Mouse (Mus musculus) limb, embryonic 14.5 days (tissue): ENCODE measurements around the gene Mall. TPM values are rescaled to one million over a fixed set of nuclear protein-coding genes. Genes with fewer than 3 reads are reported as not detected.

Source experiments
- ATAC-seq: fragments of 200-750 bp; cut with Nextera tagmentation; 2 replicates; pipeline ENCODE4 v1.8.0; 2017; ENCODE audit warnings: low read depth, moderate number of reproducible peaks, moderate TSS enrichment; ENCODE audit not compliant: low FRiP score
- DNase-seq: peaks from one replicate; pipeline ENCODE4 v3.0.0-alpha.2; 2015; ENCODE audit warnings: low spot score
- H3K27ac ChIP-seq: fragments of 300-500 bp; sonication (generic); replicated peaks from 2 replicates; pipeline ENCODE4 v1.5.1; 2014; ENCODE audit warnings: low read depth, mild to moderate bottlenecking, low read length, moderate library complexity, mixed read lengths
- H3K27me3 ChIP-seq: fragments of 300-500 bp; sonication (generic); 2 replicates; pipeline ENCODE4 v1.6.1; 2014; ENCODE audit warnings: low read length, mixed read lengths; ENCODE audit not compliant: control insufficient read depth, insufficient read depth
- H3K36me3 ChIP-seq: fragments of 300-500 bp; sonication (generic); 2 replicates; pipeline ENCODE4 v1.6.1; 2014; ENCODE audit warnings: mild to moderate bottlenecking, low read length, moderate library complexity, mixed read lengths; ENCODE audit not compliant: control insufficient read depth, insufficient read depth
- H3K4me1 ChIP-seq: fragments of 300-500 bp; sonication (generic); 2 replicates; pipeline ENCODE4 v1.6.1; 2014; ENCODE audit warnings: antibody characterized with exemption, low read length, mixed read lengths; ENCODE audit not compliant: control insufficient read depth, insufficient read depth
- H3K4me2 ChIP-seq: fragments of 300-500 bp; sonication (generic); replicated peaks from 2 replicates; pipeline ENCODE4 v1.6.1; 2014; ENCODE audit warnings: low read depth, mild to moderate bottlenecking, low read length, moderate library complexity; ENCODE audit not compliant: severe bottlenecking
- H3K4me3 ChIP-seq: fragments of 300-500 bp; sonication (generic); replicated peaks from 2 replicates; pipeline ENCODE4 v1.5.1; 2014; ENCODE audit warnings: low read length
- H3K9ac ChIP-seq: fragments of 300-500 bp; sonication (generic); 2 replicates; pipeline ENCODE4 v1.6.1; 2014; ENCODE audit warnings: mild to moderate bottlenecking, low read depth, low read length, moderate library complexity; ENCODE audit not compliant: severe bottlenecking
- H3K9me3 ChIP-seq: fragments of 300-500 bp; sonication (generic); 2 replicates; pipeline ENCODE4 v1.6.1; 2016; ENCODE audit warnings: low read length; ENCODE audit not compliant: control insufficient read depth
- POLR2A ChIP-seq: fragments of 200-500 bp; IDR thresholded peaks from 2 replicates; pipeline ENCODE4 v1.8.0; 2012; ENCODE audit warnings: inconsistent platforms, mild to moderate bottlenecking, moderate library complexity, borderline replicate concordance; ENCODE audit not compliant: insufficient read depth, insufficient read length; ENCODE audit errors: extremely low read depth
- WGBS: fragments of 180-500 bp; shearing (Covaris S2); extraction: QIAGEN DNeasy Blood & Tissue Kit; methylation state at CpG from one replicate; pipeline ENCODE4 v1.1.7; 2014; 5-methylcytosine and 5-hydroxymethylcytosine counted together
- polyA plus RNA-seq, 2 experiments: library from polyadenylated mRNA; depleted of rRNA in 1 of 2; stranded (reverse) in 1 of 2; unstranded in 1 of 2; fragments of >200 nt; fragmentation: Nextera tagmentation in 1 of 2; extraction: Ambion mirVana in 1 of 2; gene quantifications; 2 replicates each; pipeline versions ENCODE4 v1.2.1 to v1.2.3; 2012 to 2014

Gene Mall
- polyA plus RNA-seq, 2 experiments, result 16.8 to 30.4 TPM

- Histone ChIP-seq H3K4me3 (no peak overlapping the region), H3K27me3 (no peaks in the 10 kb centered on the region), H3K9me3 (no peaks in the 10 kb centered on the region), H3K36me3 (no peaks in the 10 kb centered on the region), H3K27ac (no peak overlapping the region), H3K9ac (no peak overlapping the region), H3K4me1 (no peaks in the 10 kb centered on the region), H3K4me2 (no peak overlapping the region)
- 70% methylated on average over 11 of the region's 11 CpGs for WGBS
- TF ChIP-seq POLR2A, result no peak
- ATAC-seq, result no peak
- DNase-seq, result no peak
These were observed 22.3 kb upstream of the Mall start for GRCm38 (mm10) chr2:127751849-127752610.

DNA sequence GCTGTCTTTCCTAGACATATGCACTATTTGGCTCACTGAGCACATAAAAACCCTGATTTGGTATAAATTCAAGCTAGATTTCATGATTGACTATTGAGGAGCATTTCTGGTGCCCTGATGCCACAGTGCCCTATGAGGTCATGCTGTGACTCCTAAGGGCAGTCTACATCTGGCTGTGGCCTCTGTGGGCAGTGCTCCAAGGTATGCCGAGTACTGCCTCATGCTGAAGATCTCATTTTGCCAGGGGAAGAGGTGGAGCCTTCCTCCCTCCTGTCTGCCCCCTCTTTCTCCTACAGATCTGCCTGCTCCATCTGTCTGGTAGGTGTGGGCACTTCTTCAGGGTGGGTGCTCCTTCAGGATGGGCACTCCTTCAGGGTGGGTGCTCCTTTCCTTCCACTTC, 19.6 kb upstream of the Mall start:
- Histone ChIP-seq H3K4me1 (no peaks in the 10 kb centered on the region), H3K9ac (no peak overlapping the region), H3K27ac (no peak overlapping the region), H3K4me3 (no peak overlapping the region), H3K9me3 (no peaks in the 10 kb centered on the region), H3K4me2 (no peak overlapping the region), H3K36me3 (peaks cover 4% of the 10 kb centered on the region), H3K27me3 (no peaks in the 10 kb centered on the region)
- 64% methylated on average over 1 of the region's 1 CpGs for WGBS
- ATAC-seq, result no peak
- no peak for DNase-seq
- TF ChIP-seq POLR2A, result no peak

GRCm38 (mm10) chr2:127748316-127748715, 18.6 kb upstream of the Mall start:
- Histone ChIP-seq H3K27me3 (no peaks in the 10 kb centered on the region), H3K9me3 (no peaks in the 10 kb centered on the region), H3K27ac (no peak overlapping the region), H3K4me3 (no peak overlapping the region), H3K9ac (no peak overlapping the region), H3K4me1 (no peaks in the 10 kb centered on the region), H3K36me3 (peaks cover 4% of the 10 kb centered on the region), H3K4me2 (no peak overlapping the region)
- no peak for ATAC-seq
- DNase-seq, result no peak
- no peak for TF ChIP-seq POLR2A
- 75% methylated on average over 7 of the region's 7 CpGs for WGBS

DNA sequence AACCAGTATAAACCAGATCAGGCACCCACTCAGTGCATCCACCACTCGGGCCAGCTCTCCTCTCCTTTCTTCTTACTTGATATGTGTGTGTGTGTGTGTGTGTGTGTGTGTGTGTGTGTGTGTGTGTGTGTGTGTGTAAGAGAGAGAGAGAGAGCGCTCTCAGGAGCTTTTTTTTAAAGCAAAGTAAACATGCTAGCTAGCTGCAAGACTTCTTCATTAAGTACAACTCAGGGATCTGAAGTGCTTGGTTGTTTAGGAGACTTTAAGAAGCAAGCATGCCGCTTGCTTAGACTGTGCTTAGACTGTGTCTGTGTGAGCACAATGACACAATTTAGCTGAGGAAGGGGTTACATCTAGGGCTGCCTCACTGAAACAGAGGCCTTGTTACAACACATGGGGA, 12.9 kb upstream of the Mall start:
- WGBS, result 71% methylated on average over 3 of the region's 3 CpGs
- H3K9ac ChIP-seq, result no peak overlapping the region
- H3K9me3 ChIP-seq, result no peaks in the 10 kb centered on the region
- peaks cover 4% of the 10 kb centered on the region for H3K36me3 ChIP-seq
- TF ChIP-seq POLR2A, result no peak
- no peaks in the 10 kb centered on the region for H3K4me1 ChIP-seq
- H3K27me3 ChIP-seq, result no peaks in the 10 kb centered on the region
- no peak overlapping the region for H3K4me3 ChIP-seq
- H3K4me2 ChIP-seq, result no peak overlapping the region
- DNase-seq (no peak), ATAC-seq (no peak)
- H3K27ac ChIP-seq, result no peak overlapping the region

DNA sequence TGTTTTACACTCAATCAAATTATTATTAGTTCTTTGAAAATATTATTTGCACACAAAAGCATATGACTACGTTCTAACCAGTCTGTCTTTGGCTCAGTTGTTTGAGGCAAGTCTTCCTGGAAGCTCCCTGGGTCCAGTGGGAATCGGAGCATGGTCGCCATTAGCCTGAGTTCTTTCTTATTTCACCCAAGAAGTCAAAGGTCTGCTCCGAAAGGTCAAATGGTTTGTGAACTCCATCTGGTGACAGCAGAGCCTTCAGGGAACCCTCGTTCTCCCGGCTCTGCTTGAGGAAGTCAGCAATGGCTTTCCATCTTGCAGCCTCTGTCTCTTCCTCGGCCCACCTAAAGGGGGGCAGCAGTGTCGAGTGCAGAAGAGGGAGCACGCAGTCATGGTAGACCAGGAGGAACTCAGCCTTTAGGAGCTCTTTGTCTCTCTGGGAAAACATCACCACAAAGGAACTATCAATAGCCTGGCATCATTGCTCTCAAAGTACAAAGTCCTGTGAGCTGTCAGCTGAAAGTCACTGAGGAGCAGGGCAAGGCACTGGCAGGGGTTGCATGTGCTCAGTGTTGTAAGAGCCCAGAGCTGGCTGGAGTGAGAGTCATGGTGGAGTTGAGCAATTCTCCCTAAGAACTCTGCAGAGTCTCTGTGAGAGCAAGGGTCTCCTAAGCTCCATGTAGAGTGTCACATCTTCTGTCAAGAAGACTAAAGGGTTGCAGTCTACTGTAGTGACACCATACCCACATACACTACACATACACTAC, 11.2 kb upstream of the Mall start:
- Histone ChIP-seq H3K27ac (no peak overlapping the region), H3K9me3 (no peaks in the 10 kb centered on the region), H3K27me3 (no peaks in the 10 kb centered on the region), H3K36me3 (peaks cover 4% of the 10 kb centered on the region), H3K4me3 (no peak overlapping the region), H3K4me2 (no peak overlapping the region), H3K9ac (no peak overlapping the region), H3K4me1 (no peaks in the 10 kb centered on the region)
- WGBS, result 73% methylated on average over 9 of the region's 9 CpGs
- no peak for TF ChIP-seq POLR2A
- ATAC-seq (no peak), DNase-seq (no peak)
